Mouse (Mus musculus) forebrain, embryonic 16.5 days (tissue): ENCODE results near the gene Atp6ap2. TPM values are rescaled to one million over a fixed set of nuclear protein-coding genes. Genes with fewer than 3 reads are reported as not detected.

Experiments
- ATAC-seq: fragments of 200-750 bp; cut with Nextera tagmentation; 2 replicates; pipeline ENCODE4 v1.8.0; 2017; ENCODE audit warnings: mild to moderate bottlenecking, moderate library complexity
- H3K27ac ChIP-seq: fragments of 300-500 bp; sonication (generic); 2 replicates; pipeline ENCODE4 v1.5.1; 2014; ENCODE audit warnings: low read length, control low read depth
- H3K27me3 ChIP-seq: fragments of 300-500 bp; sonication (generic); replicated peaks from 2 replicates; pipeline ENCODE4 v1.6.1; 2014; ENCODE audit warnings: low read length; ENCODE audit not compliant: control insufficient read depth, insufficient read depth
- H3K36me3 ChIP-seq: fragments of 300-500 bp; sonication (generic); 2 replicates; pipeline ENCODE4 v1.6.1; 2014; ENCODE audit not compliant: control insufficient read depth, insufficient read depth
- H3K4me1 ChIP-seq: fragments of 300-500 bp; sonication (generic); replicated peaks from 2 replicates; pipeline ENCODE4 v1.6.1; 2014; ENCODE audit warnings: low read length; ENCODE audit not compliant: control insufficient read depth, insufficient read depth
- H3K4me2 ChIP-seq: fragments of 300-500 bp; sonication (generic); 2 replicates; pipeline ENCODE4 v1.6.1; 2014; ENCODE audit warnings: mild to moderate bottlenecking, low read length, control low read depth
- H3K4me3 ChIP-seq: fragments of 300-500 bp; sonication (generic); replicated peaks from 2 replicates; pipeline ENCODE4 v1.5.1; 2014; ENCODE audit warnings: mild to moderate bottlenecking, low read length, control low read depth
- H3K9ac ChIP-seq: fragments of 300-500 bp; sonication (generic); replicated peaks from 2 replicates; pipeline ENCODE4 v1.6.1; 2014; ENCODE audit warnings: low read depth, low read length, control low read depth
- H3K9me3 ChIP-seq: fragments of 300-500 bp; sonication (generic); 2 replicates; pipeline ENCODE4 v1.6.1; 2016; ENCODE audit warnings: low read length; ENCODE audit not compliant: control insufficient read depth
- WGBS: fragments of 180-500 bp; shearing (Covaris S2); extraction: QIAGEN DNeasy Blood & Tissue Kit; methylation state at CpG from one replicate; pipeline ENCODE4 v1.1.7; 2014; 5-methylcytosine and 5-hydroxymethylcytosine counted together
- polyA plus RNA-seq: library from polyadenylated mRNA; unstranded; fragments of >200 nt; fragmentation: Nextera tagmentation; extraction: Ambion mirVana; gene quantifications from 2 replicates; pipeline ENCODE4 v1.2.1, GENCODE M21; 2015

The Atp6ap2 gene
- 158 and 167 TPM in 2 replicates for polyA plus RNA-seq

DNA sequence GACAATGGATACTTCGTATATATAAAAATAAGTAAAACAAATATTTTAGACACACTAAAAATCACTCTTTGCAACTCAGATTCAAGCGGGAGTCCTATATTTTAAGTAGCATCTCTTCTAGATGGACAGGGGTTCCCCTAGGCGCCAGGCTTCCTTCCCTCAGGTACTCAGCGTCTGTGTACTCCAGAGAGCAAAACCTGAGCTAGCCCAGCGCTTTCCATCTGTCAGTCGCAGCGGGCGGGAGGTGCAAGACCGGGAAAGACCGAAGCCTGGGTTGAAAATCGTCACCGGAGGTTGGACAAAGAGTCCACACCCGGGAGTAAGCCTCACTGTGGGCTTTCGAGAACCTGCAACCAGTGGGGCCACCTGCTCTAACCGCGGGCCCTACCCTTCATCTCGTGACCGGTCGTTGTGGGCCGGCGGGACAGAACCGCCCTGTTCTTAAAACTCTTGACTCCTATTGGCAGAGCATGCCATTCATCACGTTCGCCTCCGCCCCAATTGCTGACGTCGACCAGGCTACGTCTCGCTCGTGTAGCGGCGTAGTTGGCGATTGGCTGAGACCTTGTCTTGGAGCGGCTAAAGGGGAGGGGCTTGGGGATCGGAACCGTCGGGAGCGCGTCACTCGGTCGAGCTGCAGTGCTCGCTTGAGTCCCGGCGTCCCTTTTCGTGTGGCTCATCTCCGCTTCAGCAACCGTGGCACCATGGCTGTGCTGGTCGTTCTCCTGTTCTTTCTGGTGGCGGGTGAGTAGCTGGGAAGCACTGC lies at the start of gene Atp6ap2:
Gene Atp6ap2 (plus strand): TSS at position 610 of the 766 bp plus-strand sequence.
- WGBS: 15% methylated on average over 49 of the region's 49 CpGs
- ATAC-seq: peak; percentile 99
- Histone ChIP-seq H3K27me3 (no peaks in the 10 kb centered on the region), H3K4me3 (peak within 1 kb of the TSS; percentile 72), H3K36me3 (no peaks in the 10 kb centered on the region), H3K4me1 (peaks cover 11% of the 10 kb centered on the region), H3K9me3 (no peaks in the 10 kb centered on the region), H3K27ac (peak within 1 kb of the TSS; percentile 85), H3K4me2 (peak within 1 kb of the TSS; percentile 53), H3K9ac (peak within 1 kb of the TSS; percentile 87)

DNA sequence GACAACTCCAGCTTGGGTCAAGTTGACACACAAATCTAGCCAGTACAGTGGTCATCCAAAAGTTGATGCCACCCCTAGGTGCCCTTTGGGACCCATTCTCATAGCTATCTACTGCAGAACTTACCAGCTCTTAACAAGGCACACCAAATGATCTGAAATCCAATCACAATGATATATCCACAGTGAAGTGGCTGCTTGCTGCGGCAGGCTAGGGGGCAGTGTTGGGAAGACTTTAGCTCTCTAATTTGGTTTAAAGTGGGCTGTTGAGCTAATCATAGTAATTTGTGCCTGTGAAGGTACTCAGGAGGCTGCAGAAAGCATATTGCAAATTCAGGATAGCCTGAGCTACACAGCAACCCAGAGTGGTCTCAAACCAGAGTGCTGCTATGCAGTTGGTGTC lies 43.2 kb upstream of the Atp6ap2 start:
- Histone ChIP-seq H3K4me1 (no peaks in the 10 kb centered on the region), H3K27ac (no peak overlapping the region), H3K36me3 (no peaks in the 10 kb centered on the region), H3K9me3 (no peaks in the 10 kb centered on the region), H3K4me2 (no peak overlapping the region), H3K9ac (no peak overlapping the region), H3K4me3 (no peak overlapping the region), H3K27me3 (no peaks in the 10 kb centered on the region)
- WGBS: 66% methylated on average over 1 of the region's 1 CpGs
- ATAC-seq: no peak

DNA sequence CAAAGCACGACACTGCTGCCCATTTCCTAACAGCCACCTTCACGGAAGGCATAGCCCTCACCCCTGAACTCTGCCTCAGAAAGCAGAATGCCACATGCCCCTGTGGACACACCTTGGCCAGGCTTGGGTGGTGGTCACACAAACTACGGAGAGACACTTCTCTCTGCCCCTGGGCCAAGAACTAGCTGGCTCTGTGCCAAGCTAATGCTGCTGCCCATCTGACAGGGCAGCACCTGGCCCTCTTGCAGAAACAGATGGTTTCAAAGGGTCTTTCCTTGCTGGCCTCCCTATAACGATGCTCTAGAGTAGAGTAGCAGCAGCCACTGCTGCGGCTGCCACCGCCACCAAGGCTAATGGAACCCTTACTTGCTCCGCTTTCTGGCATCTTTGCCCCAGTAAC lies 30.5 kb upstream of the Atp6ap2 start:
- H3K36me3 ChIP-seq: no peaks in the 10 kb centered on the region
- H3K9ac ChIP-seq: no peak overlapping the region
- H3K4me2 ChIP-seq: no peak overlapping the region
- no peak overlapping the region for H3K27ac ChIP-seq
- WGBS: 61% methylated on average over 7 of the region's 7 CpGs
- H3K9me3 ChIP-seq: no peaks in the 10 kb centered on the region
- ATAC-seq: no peak
- H3K4me1 ChIP-seq: no peaks in the 10 kb centered on the region
- H3K4me3 ChIP-seq: no peak overlapping the region
- H3K27me3 ChIP-seq: no peaks in the 10 kb centered on the region

DNA sequence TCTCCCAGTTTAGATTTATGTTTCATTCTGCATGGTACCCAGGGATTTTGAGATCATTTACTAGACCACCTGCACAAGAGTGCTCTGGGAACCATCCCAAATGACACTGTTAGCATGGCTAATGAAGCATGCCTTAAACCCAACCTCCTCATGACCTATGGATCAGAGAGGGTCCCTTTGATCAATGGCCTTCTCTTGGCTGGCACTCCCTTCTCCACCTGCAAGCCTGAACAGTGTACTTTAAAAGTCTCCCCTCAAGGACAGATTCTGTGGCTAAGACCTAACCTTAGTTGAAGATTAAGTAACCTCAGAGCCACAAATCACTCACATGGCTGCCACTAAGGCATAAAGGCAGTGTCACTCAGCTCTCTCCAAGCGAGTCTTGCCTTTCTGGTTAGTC lies 16.2 kb upstream of the Atp6ap2 start:
- Histone ChIP-seq H3K9ac (no peak overlapping the region), H3K27me3 (no peaks in the 10 kb centered on the region), H3K27ac (no peak overlapping the region), H3K36me3 (no peaks in the 10 kb centered on the region), H3K4me2 (no peak overlapping the region), H3K4me1 (no peaks in the 10 kb centered on the region), H3K9me3 (no peaks in the 10 kb centered on the region), H3K4me3 (no peak overlapping the region)
- 75% methylated on average over 1 of the region's 1 CpGs for WGBS
- ATAC-seq: no peak

DNA sequence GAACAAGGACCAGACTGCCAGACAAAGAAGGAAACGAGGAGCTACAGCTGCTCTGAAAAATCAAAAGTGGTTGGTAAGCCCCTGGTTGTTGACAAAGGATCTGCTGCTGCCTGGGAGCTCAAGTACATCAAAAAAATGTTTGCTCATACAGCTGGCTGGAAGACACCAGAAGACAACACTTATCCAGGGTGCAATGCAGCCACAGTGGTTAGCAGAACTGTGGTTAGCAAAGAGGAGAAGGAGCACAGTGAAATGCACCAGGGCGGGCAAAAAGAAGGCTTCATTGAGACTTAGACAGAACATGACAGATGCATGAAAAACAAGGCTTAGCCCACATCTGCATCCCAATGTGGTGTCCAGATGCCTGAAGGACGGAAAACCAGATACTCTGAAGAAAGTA lies 9.7 kb upstream of the Atp6ap2 start:
- H3K9me3 ChIP-seq: no peaks in the 10 kb centered on the region
- H3K9ac ChIP-seq: no peak overlapping the region
- no peak for ATAC-seq
- H3K4me3 ChIP-seq: no peak overlapping the region
- H3K4me2 ChIP-seq: no peak overlapping the region
- H3K27ac ChIP-seq: no peak overlapping the region
- no peaks in the 10 kb centered on the region for H3K27me3 ChIP-seq
- H3K4me1 ChIP-seq: no peaks in the 10 kb centered on the region
- 61% methylated on average over 3 of the region's 3 CpGs for WGBS
- H3K36me3 ChIP-seq: no peaks in the 10 kb centered on the region

DNA sequence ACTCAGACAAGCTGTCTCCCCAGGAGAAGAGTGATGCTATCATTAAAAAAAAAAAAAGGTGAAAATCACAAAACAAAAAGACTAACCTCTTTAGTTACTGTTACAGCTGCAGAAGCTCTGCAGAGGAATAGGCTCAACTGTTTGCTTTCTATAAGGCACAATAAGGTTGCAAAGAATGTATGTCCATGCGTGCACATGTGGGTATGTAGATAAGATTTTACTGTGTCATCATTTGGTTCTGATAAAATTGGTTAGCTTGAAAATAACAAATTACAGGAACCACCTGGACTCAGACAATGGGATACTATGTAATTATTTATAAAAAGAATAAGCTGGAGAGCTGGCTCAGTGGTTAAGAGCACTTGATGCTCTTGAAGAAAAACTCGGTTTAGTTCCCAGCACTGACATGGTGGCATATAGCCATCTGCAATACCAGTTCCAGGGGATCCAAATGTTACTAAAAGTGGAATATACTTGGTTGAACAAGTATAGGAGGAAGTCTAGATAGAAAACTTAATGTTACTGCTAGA lies 9.2 kb upstream of the Atp6ap2 start:
- WGBS: 86% methylated on average over 2 of the region's 2 CpGs
- no peak overlapping the region for H3K4me2 ChIP-seq
- no peak overlapping the region for H3K27ac ChIP-seq
- no peak overlapping the region for H3K4me3 ChIP-seq
- ATAC-seq: no peak
- H3K9ac ChIP-seq: no peak overlapping the region
- H3K9me3 ChIP-seq: no peaks in the 10 kb centered on the region
- H3K27me3 ChIP-seq: no peaks in the 10 kb centered on the region
- no peaks in the 10 kb centered on the region for H3K4me1 ChIP-seq
- H3K36me3 ChIP-seq: no peaks in the 10 kb centered on the region

DNA sequence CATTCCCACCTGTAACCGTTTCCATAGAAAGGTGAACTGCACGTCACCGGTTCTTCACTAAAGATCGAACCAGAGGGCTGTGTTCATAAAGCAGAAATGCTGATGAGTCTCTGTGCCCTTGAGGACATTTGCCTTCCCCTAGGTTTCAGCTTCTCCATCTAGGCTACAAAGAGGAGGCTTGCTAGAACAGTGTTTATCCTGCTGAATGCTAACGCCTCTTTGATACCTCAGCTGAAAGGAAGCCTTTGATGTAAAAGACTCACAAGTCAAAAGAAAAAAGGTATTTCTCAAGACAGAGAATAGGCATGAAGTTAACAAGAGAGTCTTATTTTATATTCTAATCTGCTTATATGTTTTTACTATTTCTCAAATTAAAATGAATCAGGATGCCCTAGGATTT lies 4.3 kb upstream of the Atp6ap2 start:
- H3K4me2 ChIP-seq: no peak overlapping the region
- ATAC-seq: no peak
- no peaks in the 10 kb centered on the region for H3K27me3 ChIP-seq
- H3K27ac ChIP-seq: no peak overlapping the region
- H3K36me3 ChIP-seq: no peaks in the 10 kb centered on the region
- no peaks in the 10 kb centered on the region for H3K9me3 ChIP-seq
- H3K4me3 ChIP-seq: no peak overlapping the region
- 86% methylated on average over 5 of the region's 5 CpGs for WGBS
- H3K9ac ChIP-seq: no peak overlapping the region
- no peaks in the 10 kb centered on the region for H3K4me1 ChIP-seq

DNA sequence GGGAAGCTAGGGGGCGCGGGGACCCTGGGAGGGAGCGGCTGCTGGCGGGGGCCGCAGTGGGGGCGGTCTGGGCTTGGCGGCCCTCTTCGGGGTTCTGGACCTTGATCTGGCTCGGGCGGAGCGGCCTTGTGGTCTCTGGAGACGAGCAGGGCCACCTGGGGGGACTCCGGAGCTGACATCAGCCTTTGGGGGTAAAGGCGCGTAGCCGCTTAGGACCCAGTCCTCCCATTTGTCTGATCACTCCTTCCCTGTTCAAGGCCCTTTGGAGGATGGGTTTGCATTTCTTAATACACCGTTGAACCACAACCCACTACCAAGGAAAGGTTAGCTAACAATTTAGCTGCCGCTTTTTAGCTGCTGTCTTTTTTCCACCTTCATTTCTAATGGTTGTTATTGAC lies 356 bp downstream of the Atp6ap2 start:
- Histone ChIP-seq H3K4me1 (peaks cover 11% of the 10 kb centered on the region), H3K27ac (peak overlapping the region; percentile 85), H3K36me3 (no peaks in the 10 kb centered on the region), H3K9me3 (no peaks in the 10 kb centered on the region), H3K4me2 (peak overlapping the region; percentile 53), H3K4me3 (peak overlapping the region; percentile 72), H3K9ac (peak overlapping the region; percentile 87), H3K27me3 (no peaks in the 10 kb centered on the region)
- WGBS: 18% methylated on average over 16 of the region's 18 CpGs
- peak; percentile 47 for ATAC-seq

DNA sequence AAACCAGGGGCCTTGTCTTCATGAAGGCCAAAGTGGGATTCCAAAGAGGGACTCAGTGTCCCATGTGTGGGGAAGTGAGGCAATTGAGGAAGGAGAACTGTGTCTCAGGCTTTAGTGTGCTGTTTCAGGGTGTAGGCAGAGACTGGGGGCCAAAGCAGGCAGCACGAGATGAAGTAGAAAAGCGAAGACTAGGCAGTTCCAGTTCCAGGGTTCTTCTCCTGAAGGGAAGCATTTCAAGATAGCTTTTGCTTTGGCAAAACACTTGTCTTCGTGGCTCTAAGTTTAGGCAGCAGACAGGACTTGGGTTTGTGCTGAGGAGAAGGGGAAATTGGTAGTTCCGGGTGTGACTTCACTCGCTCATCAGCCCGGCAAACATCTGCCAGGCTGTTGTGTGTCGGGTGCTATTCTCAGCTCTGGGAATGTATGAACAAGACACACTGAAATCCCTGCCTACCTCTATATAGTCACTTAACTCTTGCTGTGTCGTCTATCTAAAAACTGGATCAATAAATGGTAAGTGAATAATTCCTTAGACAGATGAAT lies 3.9 kb downstream of the Atp6ap2 start:
- Histone ChIP-seq H3K4me1 (peaks cover 11% of the 10 kb centered on the region), H3K9me3 (no peaks in the 10 kb centered on the region), H3K9ac (no peak overlapping the region), H3K4me3 (no peak overlapping the region), H3K27me3 (no peaks in the 10 kb centered on the region), H3K36me3 (no peaks in the 10 kb centered on the region), H3K27ac (no peak overlapping the region), H3K4me2 (no peak overlapping the region)
- 86% methylated on average over 8 of the region's 8 CpGs for WGBS
- ATAC-seq: no peak
